Mouse (Mus musculus): ENCODE data around the gene Gm21887.
"Not testable (repeated sequence)": the region's sequence is repeated elsewhere in the genome, so short reads cannot be mapped to it uniquely, and the experiment has no call there.

DNA sequence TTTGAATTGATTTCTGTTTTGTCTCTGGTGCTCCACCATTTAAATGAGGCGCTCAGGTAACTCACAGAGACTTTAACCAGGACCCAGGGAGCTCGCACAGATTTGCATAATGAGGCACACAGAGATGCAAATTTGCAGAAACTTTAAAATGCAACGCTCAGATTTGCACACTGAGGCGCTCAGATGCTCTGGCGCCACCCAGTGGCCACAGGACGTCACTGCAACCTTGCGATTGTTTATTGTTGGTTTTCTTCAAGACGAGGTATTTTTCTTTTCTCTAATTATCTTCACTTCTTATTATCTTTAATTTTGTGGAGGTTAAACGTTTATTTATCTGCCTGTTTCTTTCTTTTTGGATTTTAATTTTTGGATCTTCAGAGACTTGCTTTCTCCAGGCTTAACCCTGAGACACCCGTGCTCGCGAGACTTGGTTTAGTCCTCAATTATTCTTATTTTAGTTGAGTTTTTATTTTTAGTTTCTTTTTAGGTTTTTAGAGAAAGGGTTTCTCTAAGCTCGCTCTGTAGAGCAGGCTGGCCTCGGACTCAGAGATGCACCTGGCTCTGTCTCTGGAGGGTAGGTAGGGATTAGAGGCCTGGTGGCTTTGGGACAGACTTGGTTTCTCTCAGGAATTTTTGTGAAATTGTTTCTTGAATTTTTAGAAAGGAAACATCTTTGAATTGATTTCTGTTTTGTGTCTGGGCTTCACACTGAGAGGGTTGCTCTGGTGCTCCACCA is 10.7 kb downstream of the Gm21887 start:
- not testable (repeated sequence) for TF ChIP-seq POLR2A (IDR thresholded peaks at IDR 0.05; ENCODE audit: borderline replicate concordance, extremely low read depth, low read depth, low read length); CTCF (IDR thresholded peaks at IDR 0.05; ENCODE audit: insufficient read depth, low read length)
